Mouse (Mus musculus): Measurements from ENCODE around the gene Ripor3. TPM values are rescaled to one million over a fixed set of nuclear protein-coding genes. Genes with fewer than 3 reads are reported as not detected.

Gene Ripor3
- polyA plus RNA-seq, 1 experiment from 2014 or later = 0.67 TPM

DNA sequence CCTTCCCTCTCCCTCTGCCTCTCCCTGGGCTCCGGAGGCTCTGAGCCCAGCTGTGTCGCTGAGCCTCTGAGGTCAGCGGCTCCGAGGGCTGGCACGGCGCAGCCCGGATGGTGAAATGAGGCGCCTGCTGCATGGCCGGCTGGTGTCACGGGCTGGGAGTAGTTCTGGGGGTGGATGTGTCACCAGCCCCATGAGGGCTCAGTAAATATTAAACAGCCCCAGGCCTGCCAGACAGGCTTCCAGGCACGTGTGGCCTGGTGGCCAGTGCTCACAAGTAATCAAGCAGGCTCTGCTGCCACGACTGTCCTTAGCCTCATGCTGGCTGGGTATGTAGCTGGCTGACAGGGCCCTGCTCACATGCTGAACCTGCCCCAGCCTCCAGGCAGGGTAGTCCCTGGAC is 7.0 kb downstream of the Ripor3 start:
- ATAC-seq (ENCODE audit: extremely low read depth, insufficient number of reproducible peaks, low FRiP score, low TSS enrichment) = no peak
- peaks cover 15% of the 10 kb centered on the region for H3K4me1 ChIP-seq
- H3K27me3 ChIP-seq (replicated peaks) = no peaks in the 10 kb centered on the region
- no peak overlapping the region for H3K27ac ChIP-seq (replicated peaks)
- H3K4me2 ChIP-seq = no peak overlapping the region
- H3K9ac ChIP-seq = peak overlapping the region; percentile 44; the same call in 1 of the 2 replicates
- 59% methylated on average over 12 of the region's 12 CpGs for WGBS
- H3K9me3 ChIP-seq = no peaks in the 10 kb centered on the region
- no peaks in the 10 kb centered on the region for H3K36me3 ChIP-seq
- no peak overlapping the region for H3K4me3 ChIP-seq

- Histone ChIP-seq H3K4me1 (peaks cover 17% of the 10 kb centered on the region), H3K9me3 (no peaks in the 10 kb centered on the region), H3K4me3 (no peak overlapping the region), H3K4me2 (no peak overlapping the region), H3K27ac (replicated peaks) (no peak overlapping the region), H3K36me3 (no peaks in the 10 kb centered on the region), H3K9ac (no peak overlapping the region), H3K27me3 (replicated peaks) (no peaks in the 10 kb centered on the region)
- WGBS = 87% methylated on average over 2 of the region's 2 CpGs
- ATAC-seq (ENCODE audit: extremely low read depth, insufficient number of reproducible peaks, low FRiP score, low TSS enrichment) = no peak
Observed at GRCm38 (mm10) chr2:168002884-168003283, 7.5 kb downstream of the Ripor3 start.

DNA sequence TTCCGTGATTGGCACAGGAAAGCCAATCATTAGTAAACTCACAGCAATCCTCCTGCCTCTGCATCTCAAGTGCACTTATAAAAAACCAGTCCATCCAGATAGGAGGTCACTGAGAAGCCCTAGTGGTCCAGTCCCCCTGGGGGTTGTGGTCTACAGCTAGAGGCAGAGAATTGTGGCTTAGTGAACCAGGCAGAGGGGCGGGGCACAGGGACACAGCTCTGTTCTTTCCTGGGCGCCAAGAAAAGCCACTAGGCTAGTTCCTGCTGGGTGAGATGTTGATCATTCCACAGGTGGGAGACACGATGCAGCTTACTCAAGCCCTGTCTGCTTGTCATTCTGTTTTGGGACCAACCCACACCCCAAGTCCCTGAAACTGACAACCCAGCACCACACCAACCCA is 8.2 kb downstream of the Ripor3 start:
- H3K9me3 ChIP-seq = no peaks in the 10 kb centered on the region
- H3K4me3 ChIP-seq = no peak overlapping the region
- WGBS = 59% methylated on average over 4 of the region's 4 CpGs
- H3K9ac ChIP-seq = no peak overlapping the region
- no peak overlapping the region for H3K4me2 ChIP-seq
- H3K36me3 ChIP-seq = no peaks in the 10 kb centered on the region
- no peaks in the 10 kb centered on the region for H3K27me3 ChIP-seq (replicated peaks)
- H3K4me1 ChIP-seq = peaks cover 24% of the 10 kb centered on the region
- H3K27ac ChIP-seq (replicated peaks) = no peak overlapping the region
- ATAC-seq (ENCODE audit: extremely low read depth, insufficient number of reproducible peaks, low FRiP score, low TSS enrichment) = no peak

DNA sequence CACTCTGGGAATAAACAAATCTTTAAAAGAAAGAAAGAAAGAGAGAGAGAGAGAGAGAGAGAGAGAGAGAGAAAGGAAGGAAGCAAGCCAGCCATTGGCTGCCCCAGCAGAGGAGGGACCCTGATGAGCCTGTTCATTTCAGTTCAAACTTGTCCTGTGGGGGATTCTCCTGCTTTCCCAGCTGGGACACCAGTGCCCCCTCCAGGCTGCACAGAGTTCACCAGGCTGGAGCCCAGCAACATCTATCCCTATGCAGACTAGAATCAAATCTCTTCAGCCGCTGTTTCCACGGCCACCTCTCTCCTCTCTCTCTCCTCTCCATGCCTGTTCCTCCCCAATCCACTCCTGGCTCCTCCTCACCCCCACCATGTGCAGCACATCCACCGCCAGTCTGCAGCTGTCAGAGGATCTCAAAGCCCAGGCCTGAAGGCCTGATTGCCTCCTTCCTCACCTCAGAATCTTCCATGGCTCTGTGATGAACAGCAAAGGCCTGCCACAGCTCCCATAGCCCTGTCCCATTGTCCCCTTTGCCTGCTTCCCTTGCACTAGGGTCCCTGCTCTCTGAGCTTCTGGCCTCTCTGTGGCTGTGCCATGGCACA is 11.2 kb downstream of the Ripor3 start:
- Histone ChIP-seq H3K9me3 (no peaks in the 10 kb centered on the region), H3K4me2 (no peak overlapping the region), H3K4me3 (no peak overlapping the region), H3K36me3 (no peaks in the 10 kb centered on the region), H3K27me3 (replicated peaks) (0 out of 2 replicates have a peak, but pooled peaks cover 4% of the 10 kb centered on the region), H3K4me1 (peaks cover 26% of the 10 kb centered on the region), H3K27ac (replicated peaks) (no peak overlapping the region), H3K9ac (no peak overlapping the region)
- ATAC-seq (ENCODE audit: extremely low read depth, insufficient number of reproducible peaks, low FRiP score, low TSS enrichment) = no peak
- 82% methylated on average over 3 of the region's 3 CpGs for WGBS

GRCm38 (mm10) chr2:167997562-167997961 is 12.9 kb downstream of the Ripor3 start:
- Histone ChIP-seq H3K4me2 (no peak overlapping the region), H3K27ac (replicated peaks) (no peak overlapping the region), H3K27me3 (replicated peaks) (peaks cover 11% of the 10 kb centered on the region; the same call in 1 of the 2 replicates), H3K4me1 (peaks cover 23% of the 10 kb centered on the region), H3K4me3 (no peak overlapping the region), H3K9me3 (no peaks in the 10 kb centered on the region), H3K36me3 (no peaks in the 10 kb centered on the region), H3K9ac (peak overlapping the region; percentile 24; the same call in 1 of the 2 replicates)
- no peak for ATAC-seq (ENCODE audit: extremely low read depth, insufficient number of reproducible peaks, low FRiP score, low TSS enrichment)
- WGBS = 37% methylated on average over 3 of the region's 3 CpGs

- H3K9ac ChIP-seq = no peak overlapping the region; the same call in 1 of the 2 replicates
- 45% methylated on average over 8 of the region's 8 CpGs for WGBS
- no peak for ATAC-seq (ENCODE audit: extremely low read depth, insufficient number of reproducible peaks, low FRiP score, low TSS enrichment)
Observed at GRCm38 (mm10) chr2:167996672-167997215, 13.7 kb downstream of the Ripor3 start.

GRCm38 (mm10) chr2:167995870-167996635 is 14.4 kb downstream of the Ripor3 start:
- no peaks in the 10 kb centered on the region for H3K9me3 ChIP-seq
- H3K27ac ChIP-seq (replicated peaks) = no peak overlapping the region
- no peak overlapping the region for H3K4me3 ChIP-seq
- no peak for ATAC-seq (ENCODE audit: extremely low read depth, insufficient number of reproducible peaks, low FRiP score, low TSS enrichment)
- no peaks in the 10 kb centered on the region for H3K36me3 ChIP-seq
- H3K4me2 ChIP-seq = no peak overlapping the region
- H3K27me3 ChIP-seq (replicated peaks) = peaks cover 11% of the 10 kb centered on the region; the same call in 1 of the 2 replicates
- peak overlapping the region; percentile 2; the same call in 1 of the 2 replicates for H3K9ac ChIP-seq
- peaks cover 23% of the 10 kb centered on the region for H3K4me1 ChIP-seq
- WGBS = 51% methylated on average over 19 of the region's 19 CpGs

More at GRCm38 (mm10) chr2:167996672-167997215, 13.7 kb downstream of the Ripor3 start:
- Histone ChIP-seq H3K4me1 (peaks cover 23% of the 10 kb centered on the region), H3K36me3 (no peaks in the 10 kb centered on the region), H3K4me3 (no peak overlapping the region), H3K27ac (replicated peaks) (no peak overlapping the region), H3K27me3 (replicated peaks) (peaks cover 11% of the 10 kb centered on the region; the same call in 1 of the 2 replicates), H3K4me2 (no peak overlapping the region), H3K9me3 (no peaks in the 10 kb centered on the region)

DNA sequence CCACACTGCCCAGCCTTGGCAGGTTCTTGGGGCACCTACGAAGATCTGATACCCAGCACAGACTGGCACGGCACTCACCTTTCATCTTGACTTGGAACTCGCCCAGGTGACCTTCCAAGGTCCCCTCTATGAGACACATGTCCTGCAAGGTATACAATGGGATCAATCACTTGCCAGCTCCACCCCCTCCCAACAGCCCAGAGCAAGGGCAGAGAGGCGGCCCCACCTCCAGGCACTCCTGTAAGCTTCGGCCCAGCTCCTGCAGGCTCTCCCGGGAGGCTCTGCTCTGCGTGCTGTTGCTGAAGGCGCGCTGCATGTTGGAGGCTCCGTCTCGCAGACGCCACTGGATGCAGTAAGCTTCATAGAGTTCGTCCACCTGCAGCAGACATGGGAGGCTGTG is 17.2 kb downstream of the Ripor3 start:
- H3K4me1 ChIP-seq = peaks cover 42% of the 10 kb centered on the region
- no peaks in the 10 kb centered on the region for H3K9me3 ChIP-seq
- H3K36me3 ChIP-seq = no peaks in the 10 kb centered on the region
- H3K4me2 ChIP-seq = no peak overlapping the region
- no peak overlapping the region for H3K27ac ChIP-seq (replicated peaks)
- no peak for ATAC-seq (ENCODE audit: extremely low read depth, insufficient number of reproducible peaks, low FRiP score, low TSS enrichment)
- H3K9ac ChIP-seq = no peak overlapping the region
- peaks cover 11% of the 10 kb centered on the region; the same call in 1 of the 2 replicates for H3K27me3 ChIP-seq (replicated peaks)
- H3K4me3 ChIP-seq = no peak overlapping the region
- WGBS = 61% methylated on average over 13 of the region's 13 CpGs

GRCm38 (mm10) chr2:167989310-167989709 is 21.1 kb downstream of the Ripor3 start:
- no peak for ATAC-seq (ENCODE audit: extremely low read depth, insufficient number of reproducible peaks, low FRiP score, low TSS enrichment)
- Histone ChIP-seq H3K9ac (peak overlapping the region; percentile 64), H3K4me2 (peak overlapping the region; percentile 44), H3K27me3 (replicated peaks) (peaks cover 7% of the 10 kb centered on the region), H3K9me3 (no peaks in the 10 kb centered on the region), H3K27ac (replicated peaks) (peak overlapping the region; percentile 36; the same call in 1 of the 2 replicates), H3K36me3 (no peaks in the 10 kb centered on the region), H3K4me1 (peaks cover 37% of the 10 kb centered on the region), H3K4me3 (no peak overlapping the region)
- 35% methylated on average over 14 of the region's 14 CpGs for WGBS

DNA sequence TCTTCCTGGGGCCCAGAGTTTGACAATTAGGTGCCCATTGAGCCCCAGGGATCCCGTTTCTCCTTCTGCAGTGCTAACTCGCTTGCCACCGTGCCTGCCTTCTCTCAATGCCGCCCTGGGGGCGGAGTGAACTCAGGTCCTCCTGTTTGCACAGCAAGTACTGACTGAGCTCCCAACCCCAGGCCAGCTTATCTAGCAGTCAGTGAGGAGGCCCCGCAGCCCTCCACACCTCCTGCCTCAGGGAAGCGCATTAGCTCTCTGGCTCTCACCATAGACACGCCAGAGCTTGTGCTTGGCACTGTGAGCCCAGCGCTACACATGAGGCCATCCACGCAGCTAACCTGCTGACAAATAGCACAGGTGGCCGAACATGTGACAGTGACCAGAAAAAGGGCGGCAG is 22.8 kb downstream of the Ripor3 start:
- ATAC-seq (ENCODE audit: extremely low read depth, insufficient number of reproducible peaks, low FRiP score, low TSS enrichment) = no peak
- Histone ChIP-seq H3K4me3 (no peak overlapping the region), H3K4me1 (peaks cover 53% of the 10 kb centered on the region), H3K36me3 (no peaks in the 10 kb centered on the region), H3K4me2 (no peak overlapping the region), H3K9me3 (no peaks in the 10 kb centered on the region), H3K27ac (replicated peaks) (peak overlapping the region; percentile 17; the same call in 1 of the 2 replicates), H3K27me3 (replicated peaks) (no peaks in the 10 kb centered on the region; the same call in none of the 2 replicates), H3K9ac (0 out of 2 replicates have a peak overlapping the region, but pooled peaks have one; percentile 37)
- 25% methylated on average over 12 of the region's 12 CpGs for WGBS

DNA sequence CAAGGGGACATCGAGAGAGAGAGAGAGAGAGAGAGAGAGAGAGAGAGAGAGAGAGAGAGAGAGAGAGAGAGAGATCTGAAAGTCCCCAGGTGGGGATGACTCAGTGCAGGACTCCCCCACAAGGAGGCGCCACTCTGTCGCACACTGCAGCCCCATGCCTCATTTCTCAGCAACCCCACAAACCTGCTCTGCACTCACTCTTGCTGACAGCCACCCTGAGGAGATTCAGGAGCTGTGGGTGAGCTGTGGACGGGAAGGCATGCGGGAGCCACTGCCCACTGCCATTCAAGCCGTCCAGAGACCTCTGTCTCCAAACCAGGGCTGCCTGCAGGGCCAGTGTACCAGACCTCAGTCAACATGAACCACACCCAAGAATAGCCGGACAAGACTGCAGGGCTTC is 23.7 kb downstream of the Ripor3 start:
- Histone ChIP-seq H3K4me1 (peaks cover 55% of the 10 kb centered on the region), H3K4me2 (0 out of 2 replicates have a peak overlapping the region, but pooled peaks have one; percentile 2), H3K27me3 (replicated peaks) (no peaks in the 10 kb centered on the region; the same call in 1 of the 2 replicates), H3K9me3 (no peaks in the 10 kb centered on the region), H3K27ac (replicated peaks) (0 out of 2 replicates have a peak overlapping the region, but pooled peaks have one; percentile 17), H3K36me3 (no peaks in the 10 kb centered on the region), H3K9ac (peak overlapping the region; percentile 30), H3K4me3 (no peak overlapping the region)
- 13% methylated on average over 7 of the region's 7 CpGs for WGBS
- ATAC-seq (ENCODE audit: extremely low read depth, insufficient number of reproducible peaks, low FRiP score, low TSS enrichment) = no peak
